Mouse (Mus musculus) thymus, adult 2 months (tissue): Measurements from ENCODE around the gene Gpc6.

Source experiments
- CTCF ChIP-seq: fragments of 200-500 bp; IDR thresholded peaks from 2 replicates; pipeline ENCODE4 v1.5.1; 2012; ENCODE audit warnings: mild to moderate bottlenecking, control low read depth, low read length, moderate library complexity, borderline replicate concordance; ENCODE audit not compliant: control insufficient read depth, poor library complexity, insufficient read depth; ENCODE audit errors: extremely low read depth
- POLR2A ChIP-seq: fragments of 200-500 bp; IDR thresholded peaks from 2 replicates; pipeline ENCODE4 v1.6.1; 2012; ENCODE audit warnings: mild to moderate bottlenecking, low read length, control low read depth, moderate library complexity; ENCODE audit not compliant: control insufficient read depth, poor library complexity, insufficient read depth; ENCODE audit errors: extremely low read depth

- TF ChIP-seq CTCF, result no peak
- TF ChIP-seq POLR2A, result no peak
Measured at GRCm38 (mm10) chr14:117452150-117452549, 527.0 kb downstream of the Gpc6 start.
